Mouse (Mus musculus): ENCODE results near the gene Mtfr1l.

The Mtfr1l gene

DNA sequence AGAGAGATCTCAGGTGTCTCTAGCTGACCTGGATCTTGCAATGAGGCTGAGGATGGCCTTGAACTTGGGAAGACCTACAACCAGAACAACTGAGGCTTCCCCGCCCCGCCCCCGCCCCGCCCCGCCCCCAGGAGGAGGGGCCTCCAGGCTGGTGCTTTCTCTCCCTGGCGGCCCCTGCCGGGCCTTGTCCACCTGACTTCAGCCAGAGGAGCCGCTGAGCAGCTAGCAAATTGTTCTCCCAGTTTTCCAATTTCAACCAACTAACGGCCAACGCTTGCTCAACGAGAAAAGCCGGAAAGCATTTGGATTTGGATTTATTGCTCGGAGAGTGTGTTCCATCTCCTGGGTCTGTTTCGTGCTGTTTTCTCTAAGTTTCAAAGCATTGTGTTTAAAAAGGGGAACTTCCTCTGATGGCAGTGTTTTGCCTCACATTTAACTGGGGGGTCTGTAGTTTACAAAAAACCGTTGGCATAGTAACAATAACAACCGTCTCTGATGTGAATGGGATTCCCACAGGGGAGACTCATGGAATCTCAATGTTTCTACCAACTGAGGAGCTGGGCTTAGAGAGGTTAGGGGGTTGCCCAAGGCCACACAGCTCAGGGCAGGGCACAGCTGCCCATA is 22.6 kb upstream of the Mtfr1l start:
- no peak for DNase-seq (ENCODE audit: low spot score in 2 of 2)

- DNase-seq (ENCODE audit: low spot score in 2 of 2) = no peak
Measured at GRCm38 (mm10) chr4:134555956-134556580, 20.9 kb upstream of the Mtfr1l start.

GRCm38 (mm10) chr4:134553631-134554030 is 18.4 kb upstream of the Mtfr1l start:
- no peak for DNase-seq (ENCODE audit: low spot score in 2 of 2)

GRCm38 (mm10) chr4:134551494-134552316 is 16.5 kb upstream of the Mtfr1l start, which contains the start of gene Selenon:
Gene Selenon, minus strand, starts transcription at chr4:134552166.
- peak in 1 of 2 experiments; percentile 64 for DNase-seq (ENCODE audit: low spot score in 2 of 2)

- DNase-seq (ENCODE audit: low spot score in 2 of 2) = no peak
Measured at GRCm38 (mm10) chr4:134549899-134550298, 14.7 kb upstream of the Mtfr1l start.

DNA sequence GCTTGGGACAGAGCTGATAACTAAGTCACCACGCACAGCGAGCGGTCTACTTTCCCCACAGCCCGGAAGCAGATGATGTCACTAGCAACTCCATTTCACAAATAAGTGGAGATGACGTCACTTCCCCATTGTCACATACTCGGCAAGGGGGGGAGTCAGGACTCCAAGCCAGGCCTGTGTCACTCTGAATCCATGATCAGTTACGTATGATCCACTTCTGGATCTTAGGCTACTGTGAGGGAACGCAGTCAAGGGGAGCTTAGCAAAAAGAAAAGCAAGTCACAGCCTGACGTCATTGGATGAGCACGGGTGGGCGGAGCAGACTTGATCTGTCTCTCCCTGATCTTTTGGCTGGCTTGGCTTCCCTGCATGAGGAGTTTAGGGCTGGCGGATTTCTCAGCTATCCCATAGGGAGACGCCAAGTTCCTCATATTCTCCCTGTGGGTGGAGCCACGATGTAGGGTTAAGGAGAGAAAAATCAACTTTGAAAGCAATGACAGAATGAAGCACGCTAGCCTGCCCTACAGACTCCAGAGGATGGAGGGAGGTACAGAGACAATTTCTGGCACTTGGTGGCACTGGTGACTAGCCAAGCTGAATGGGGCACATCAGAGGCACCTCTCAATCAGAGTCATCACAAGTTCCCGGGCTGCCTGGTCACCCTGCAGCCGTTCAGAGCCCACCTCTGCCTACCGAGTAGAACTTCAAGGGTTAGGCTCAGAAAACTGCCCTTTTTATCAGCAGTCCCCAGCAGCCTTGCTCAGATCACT is 13.2 kb upstream of the Mtfr1l start:
- no peak for DNase-seq (ENCODE audit: low spot score in 2 of 2)

DNA sequence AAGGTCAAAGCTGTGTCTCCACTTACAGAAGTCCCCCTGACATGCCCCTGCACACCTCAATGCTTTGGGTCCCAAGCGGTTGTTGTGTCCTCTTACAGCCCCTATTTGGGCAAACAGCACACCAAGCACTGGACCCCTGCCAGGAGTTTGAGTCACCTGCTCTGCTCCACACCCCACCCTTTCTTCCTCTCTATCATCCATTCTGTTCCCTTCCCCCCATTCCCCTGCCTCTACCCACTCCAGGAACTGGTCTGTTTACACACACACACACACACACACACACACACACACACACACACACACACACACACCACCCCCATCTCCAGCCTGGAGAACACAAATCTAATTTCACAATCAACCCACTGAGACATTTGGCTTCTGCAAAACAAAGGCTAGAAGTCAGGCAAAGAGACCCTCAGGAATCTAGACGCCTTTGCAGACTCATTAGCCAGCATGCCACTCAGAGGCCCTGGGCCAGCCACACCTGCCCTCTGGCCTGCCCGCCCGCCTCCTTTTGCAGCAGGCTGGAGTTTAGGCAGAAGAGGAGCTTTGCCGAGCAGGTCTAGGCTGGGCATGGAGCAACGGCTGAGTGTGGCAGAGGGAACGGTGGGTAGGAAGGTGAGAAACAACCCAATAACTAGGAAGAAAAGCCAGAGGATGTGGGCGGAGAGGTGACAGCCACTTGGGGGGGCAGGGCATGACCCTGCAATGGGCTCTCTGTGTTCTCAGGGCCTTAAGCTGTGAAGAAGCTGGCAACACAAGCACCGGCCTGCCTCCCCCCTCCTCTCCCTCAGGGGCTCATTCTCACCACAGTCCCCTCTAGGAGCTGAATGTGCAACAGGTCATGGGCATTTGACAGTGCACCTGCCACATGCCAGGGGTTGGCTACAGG is 11.9 kb upstream of the Mtfr1l start:
- no peak for DNase-seq (ENCODE audit: low spot score in 2 of 2)

DNA sequence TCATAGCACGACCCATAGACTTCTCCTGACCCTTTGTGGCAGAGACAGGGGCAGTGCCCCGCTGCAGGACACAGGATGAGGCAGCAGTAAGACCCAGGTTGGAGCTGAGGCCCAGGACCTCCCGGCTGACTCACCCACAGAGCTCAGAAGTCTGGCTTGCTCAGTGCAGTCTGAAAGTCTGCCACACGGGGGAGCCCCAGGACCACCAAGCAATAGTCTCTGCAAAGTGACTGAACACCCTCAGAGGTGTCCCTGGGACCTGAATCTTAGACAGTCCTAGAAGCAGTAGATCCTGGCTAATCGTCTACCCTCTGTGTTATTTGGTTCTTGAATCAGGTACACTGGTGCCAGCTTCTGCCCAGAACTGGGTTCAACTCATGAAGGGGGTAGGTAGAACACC is 8.1 kb upstream of the Mtfr1l start:
- peak; percentile 77 to 90 for DNase-seq (ENCODE audit: low spot score in 2 of 2)

GRCm38 (mm10) chr4:134542726-134543125 is 7.5 kb upstream of the Mtfr1l start:
- DNase-seq (ENCODE audit: low spot score in 2 of 2) = no peak

GRCm38 (mm10) chr4:134538997-134539580 is 3.9 kb upstream of the Mtfr1l start:
- DNase-seq (ENCODE audit: low spot score in 2 of 2) = no peak

DNA sequence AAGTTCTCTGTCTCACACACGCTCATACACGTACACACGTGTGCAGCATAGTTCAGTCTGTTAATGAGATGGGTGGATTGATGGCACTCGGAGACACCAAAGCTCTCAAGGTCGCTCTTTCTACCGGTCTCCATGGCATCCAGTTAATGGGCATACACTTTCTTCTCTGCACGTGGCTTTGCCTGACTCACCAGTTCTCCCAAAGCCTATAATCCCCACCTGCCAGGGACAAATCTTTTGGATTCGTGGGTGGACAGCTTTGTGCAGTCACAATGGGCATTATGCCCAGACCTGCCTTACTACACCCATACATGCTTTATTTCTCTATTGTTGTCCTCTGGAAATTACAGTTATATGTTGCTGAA is 582 bp upstream of the Mtfr1l start:
- no peak for DNase-seq (ENCODE audit: low spot score in 2 of 2)

DNA sequence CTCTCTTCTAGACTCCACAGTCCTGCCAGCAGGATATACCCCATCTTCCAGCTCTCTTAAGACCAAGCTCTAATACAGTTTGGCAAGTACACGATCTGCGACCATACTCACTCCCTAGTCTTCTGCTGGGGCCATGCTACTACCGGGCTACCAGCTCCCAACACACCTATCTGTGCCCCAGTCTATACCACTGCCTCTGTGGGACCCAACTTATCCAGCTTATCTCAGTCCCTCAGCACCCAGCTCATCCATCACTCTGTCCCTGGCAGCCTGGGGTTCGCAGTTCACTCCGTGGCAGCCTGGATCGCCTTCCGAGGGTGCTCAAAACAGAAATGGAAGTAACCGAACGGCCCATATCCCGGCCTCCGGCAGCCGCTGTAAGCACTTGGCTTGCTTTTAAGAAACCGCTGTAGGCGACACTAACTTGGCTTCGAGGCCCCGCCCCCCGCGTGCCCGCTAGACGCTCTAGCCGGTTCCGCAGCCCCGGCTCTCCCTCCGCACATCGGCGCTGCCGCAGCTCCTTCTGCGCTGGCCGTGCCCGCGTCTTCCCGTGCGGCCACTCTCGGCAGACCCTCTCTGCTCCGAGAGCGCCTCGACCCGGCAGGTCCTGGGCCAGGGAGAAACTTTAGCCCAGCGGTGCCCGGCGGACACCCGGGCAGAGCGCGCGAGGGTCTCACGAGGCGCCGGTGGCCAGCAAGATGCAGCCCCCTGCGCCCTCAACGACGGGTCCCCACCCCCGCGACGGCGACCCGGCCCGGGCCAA is 882 bp downstream of the Mtfr1l start:
- peak in 1 of 2 experiments; percentile 67 for DNase-seq (ENCODE audit: low spot score in 2 of 2)

DNA sequence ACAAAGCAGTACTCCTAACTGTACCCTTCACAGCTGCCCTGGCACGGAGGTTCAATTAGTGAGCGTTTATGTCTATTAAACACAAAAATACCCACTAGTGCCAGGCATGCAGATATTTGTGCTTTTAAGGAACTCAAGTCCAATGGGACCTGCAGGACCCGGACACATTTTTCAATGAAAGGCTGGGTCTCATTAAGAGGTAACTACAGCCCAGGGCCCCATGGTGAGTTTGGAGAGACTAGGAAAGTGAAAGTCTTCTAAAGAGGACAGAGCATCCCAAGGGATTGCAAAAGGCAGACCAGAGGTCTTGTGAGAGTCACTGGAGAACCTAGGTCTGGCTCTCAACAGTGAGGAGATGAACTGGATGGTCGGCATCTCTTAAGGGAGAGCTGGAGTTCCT is 1.8 kb downstream of the Mtfr1l start:
- DNase-seq (ENCODE audit: low spot score in 2 of 2) = no peak

DNA sequence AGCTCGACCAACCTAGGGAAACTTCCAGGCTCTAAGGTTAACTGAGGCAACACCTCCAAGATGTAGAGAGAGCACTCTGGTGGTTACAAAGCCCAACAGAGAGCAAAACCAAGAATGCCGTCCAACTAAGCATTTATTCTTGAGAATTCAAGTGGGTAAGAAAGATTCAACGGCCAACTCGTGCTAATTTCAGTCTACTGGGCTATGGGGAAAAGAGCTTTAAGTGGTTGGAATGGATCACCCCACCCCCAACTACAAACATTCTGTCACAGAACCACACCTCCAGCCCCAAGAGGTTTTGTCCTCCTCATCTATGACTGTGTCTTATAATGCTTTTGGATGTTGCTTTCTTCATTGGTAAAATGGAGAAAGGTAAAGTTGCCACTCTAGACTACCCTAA is 2.3 kb downstream of the Mtfr1l start:
- no peak for DNase-seq (ENCODE audit: low spot score in 2 of 2)

GRCm38 (mm10) chr4:134526220-134526619 is 9.0 kb downstream of the Mtfr1l start:
- DNase-seq (ENCODE audit: low spot score in 2 of 2) = no peak

DNA sequence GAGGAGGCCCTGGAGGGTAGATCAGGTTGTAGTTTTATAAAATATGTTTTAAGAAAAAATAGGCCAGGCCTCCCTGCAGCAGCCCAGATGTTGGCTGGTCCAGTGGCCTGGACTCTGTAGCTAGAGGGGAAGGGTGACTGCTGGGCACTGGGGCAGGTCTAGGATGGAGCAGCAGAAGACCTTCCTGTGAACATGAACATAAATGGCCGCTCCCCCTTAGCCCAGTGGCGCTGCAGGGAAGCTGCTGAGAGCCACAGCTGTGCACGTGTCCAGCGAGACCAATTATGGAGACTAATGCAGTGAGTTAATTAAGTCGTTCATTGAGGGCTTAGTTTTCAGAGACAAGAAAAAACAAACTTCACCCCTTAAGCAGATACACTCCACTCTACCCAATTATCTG is 9.4 kb downstream of the Mtfr1l start:
- DNase-seq (ENCODE audit: low spot score in 2 of 2) = no peak

DNA sequence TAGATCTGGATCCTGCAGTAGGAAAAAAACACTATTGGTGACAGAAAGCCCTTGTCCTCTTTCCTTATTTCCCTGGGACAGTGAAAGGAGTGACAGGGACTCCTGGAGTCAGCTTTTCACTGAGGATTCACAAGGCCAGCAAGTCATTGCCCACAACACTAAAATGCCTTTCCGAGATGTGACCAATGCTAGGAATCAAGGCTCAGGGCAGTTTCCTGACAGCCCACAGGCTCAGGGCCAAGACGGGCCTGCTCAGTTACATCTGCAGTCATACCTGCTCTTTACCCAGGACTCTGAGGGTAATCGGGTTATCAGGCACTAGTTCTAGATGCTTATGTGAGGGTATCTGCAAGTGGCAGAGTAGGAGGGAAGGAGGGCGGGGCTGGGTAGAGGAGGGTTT is 11.7 kb downstream of the Mtfr1l start:
- no peak for DNase-seq (ENCODE audit: low spot score in 2 of 2)

DNA sequence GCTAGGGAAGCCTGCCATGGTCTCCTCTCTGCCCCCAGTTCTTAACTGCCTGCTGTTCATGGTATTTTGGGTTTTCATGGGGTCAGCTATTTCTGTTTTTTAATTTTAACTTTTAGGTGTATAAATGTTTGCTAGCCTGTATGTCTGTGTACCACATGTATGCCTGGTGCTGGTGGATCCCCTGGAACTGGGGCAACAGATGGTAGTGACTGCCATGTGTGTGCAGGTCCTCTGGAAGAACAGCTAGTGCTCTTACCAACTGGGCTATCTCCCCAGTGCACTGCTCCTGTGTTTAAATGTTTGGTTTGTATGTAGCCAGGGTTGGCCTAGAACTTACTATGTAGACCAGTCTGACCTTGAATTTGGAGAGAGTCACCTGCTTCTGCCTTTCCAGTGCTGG is 15.9 kb downstream of the Mtfr1l start:
- DNase-seq (ENCODE audit: low spot score in 2 of 2) = no peak

GRCm38 (mm10) chr4:134518541-134518940 is 16.6 kb downstream of the Mtfr1l start:
- DNase-seq (ENCODE audit: low spot score in 2 of 2) = no peak

GRCm38 (mm10) chr4:134517719-134518118 is 17.5 kb downstream of the Mtfr1l start:
- DNase-seq (ENCODE audit: low spot score in 2 of 2) = no peak
